Mouse (Mus musculus) small intestine, adult 2 months (tissue): ENCODE results near the gene Ndst2.

ENCODE experiments used
- CTCF ChIP-seq: fragments of 200-500 bp; IDR thresholded peaks from 2 replicates; pipeline ENCODE4 v1.5.1; 2012; ENCODE audit warnings: low read depth, mild to moderate bottlenecking, control low read depth, inconsistent platforms, low read length, moderate library complexity, mixed read lengths; ENCODE audit not compliant: insufficient replicate concordance, insufficient read length; ENCODE audit errors: extremely low read depth
- POLR2A ChIP-seq: fragments of 200-500 bp; IDR thresholded peaks from 2 replicates; pipeline ENCODE4 v1.6.1; 2012; ENCODE audit warnings: low read depth, mild to moderate bottlenecking, control low read depth, inconsistent platforms, low read length, moderate library complexity

DNA sequence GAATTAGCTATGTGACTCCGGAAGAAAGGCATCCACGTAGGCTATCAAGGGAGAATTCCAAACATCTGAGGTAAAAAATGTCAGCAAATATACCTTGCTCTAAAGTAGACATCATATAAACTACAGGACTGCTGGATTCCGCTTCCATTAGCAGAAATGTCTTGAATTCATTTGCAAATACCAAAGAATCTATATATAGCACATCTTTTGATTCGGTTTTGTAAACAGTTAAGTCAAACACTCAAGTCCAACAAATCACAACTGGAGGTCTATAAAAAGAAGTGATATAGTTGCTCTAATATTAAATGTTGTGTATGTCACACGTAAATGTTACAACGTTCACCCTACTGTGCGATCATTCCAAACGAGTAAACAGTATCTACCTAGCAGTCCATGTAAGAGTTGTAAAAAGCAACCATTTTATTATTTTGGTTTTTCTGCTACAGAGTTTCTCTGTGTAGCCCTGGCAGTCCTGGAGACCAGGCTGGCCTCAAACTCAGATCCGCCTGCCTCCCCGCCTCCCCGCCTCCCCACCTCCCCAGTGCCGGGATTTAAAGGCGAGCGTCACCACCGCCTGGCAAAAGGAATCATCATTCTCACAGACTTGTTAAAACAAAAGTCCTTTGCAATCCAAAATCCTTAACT, 32.1 kb downstream of the Ndst2 start:
- TF ChIP-seq POLR2A (no peak), CTCF (no peak)
